Mouse (Mus musculus) frontal cortex, postnatal 14 days (tissue): Measurements from ENCODE around the gene Mrtfa.

ENCODE experiments used
- DNase-seq, 2 experiments: peaks; one replicate each; pipeline ENCODE4 v3.0.0; 2022; ENCODE audit warnings: low spot score in 2 of 2

The Mrtfa gene

DNA sequence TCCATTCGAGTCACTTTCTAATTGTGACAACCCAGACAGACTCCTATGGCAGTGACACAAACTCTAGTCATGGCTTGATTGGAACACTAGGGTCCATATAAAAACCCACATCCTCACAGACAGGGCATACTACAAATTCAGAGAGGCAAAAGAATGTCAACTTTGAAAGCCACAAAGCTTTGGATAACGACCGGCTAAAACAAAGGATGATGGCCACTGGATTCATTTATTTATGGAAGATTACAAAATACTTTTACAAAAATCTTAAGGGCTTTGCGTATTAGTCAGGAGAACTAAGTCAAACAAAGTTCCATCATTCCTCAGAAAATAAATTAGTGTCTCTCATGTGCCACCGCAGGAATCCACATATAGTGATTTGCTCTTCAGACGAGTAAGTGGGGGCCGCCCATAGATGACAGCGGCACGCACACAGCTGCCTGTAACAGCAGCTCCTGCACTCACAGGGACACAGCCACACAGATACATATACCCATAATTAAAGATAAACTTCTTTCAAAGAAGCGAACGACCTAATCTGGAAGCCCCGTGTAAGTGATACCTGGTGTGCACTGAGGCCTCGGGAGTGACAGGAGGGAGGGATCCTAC, 88.2 kb downstream of the Mrtfa start:
- DNase-seq = no peak

- DNase-seq = no peak
Observed at GRCm38 (mm10) chr15:81101316-81101715, 89.2 kb downstream of the Mrtfa start.

GRCm38 (mm10) chr15:81099269-81099668, 91.3 kb downstream of the Mrtfa start:
- no peak for DNase-seq

- no peak for DNase-seq
Observed at GRCm38 (mm10) chr15:81098689-81099088, 91.9 kb downstream of the Mrtfa start.

DNA sequence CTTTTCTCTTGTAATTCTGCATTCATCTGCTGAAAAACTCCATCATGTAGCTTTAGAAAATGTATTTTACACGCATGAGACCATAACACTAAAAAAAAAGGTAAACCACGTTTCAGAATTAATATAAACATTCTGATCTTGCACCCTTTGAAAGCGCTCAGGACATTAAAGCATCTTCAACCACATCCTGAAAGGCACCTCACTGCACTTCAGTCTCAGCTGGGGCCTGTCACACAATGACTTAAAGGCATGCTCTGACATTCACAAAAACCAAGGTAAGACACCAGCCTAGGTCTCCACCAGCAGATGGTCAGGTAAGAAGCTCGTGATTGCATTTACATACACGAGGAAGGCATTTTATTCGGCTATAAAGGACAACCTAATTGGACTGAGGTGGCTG, 92.7 kb downstream of the Mrtfa start:
- no peak for DNase-seq

DNA sequence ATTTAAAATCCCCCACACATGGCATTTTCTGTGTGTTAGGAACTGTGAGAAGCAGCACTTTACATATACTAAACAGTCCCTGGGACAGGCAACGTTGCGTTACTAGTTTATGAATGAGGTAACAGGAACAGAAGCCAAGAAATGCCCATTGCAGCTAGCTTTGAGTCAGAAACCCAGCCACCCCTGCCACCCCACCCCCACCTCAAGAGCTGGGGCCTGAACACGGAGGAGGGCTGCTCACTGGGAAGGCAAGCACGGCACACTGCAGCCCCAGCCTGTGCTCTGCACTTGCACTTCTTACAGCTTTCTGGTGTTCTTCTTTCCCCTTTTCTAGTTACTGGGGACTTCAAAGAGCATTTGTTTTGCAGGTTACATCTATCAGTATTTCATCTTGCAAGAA, 93.1 kb downstream of the Mrtfa start:
- no peak for DNase-seq

- no peak for DNase-seq
Observed at GRCm38 (mm10) chr15:81096329-81097055, 94.1 kb downstream of the Mrtfa start.

DNA sequence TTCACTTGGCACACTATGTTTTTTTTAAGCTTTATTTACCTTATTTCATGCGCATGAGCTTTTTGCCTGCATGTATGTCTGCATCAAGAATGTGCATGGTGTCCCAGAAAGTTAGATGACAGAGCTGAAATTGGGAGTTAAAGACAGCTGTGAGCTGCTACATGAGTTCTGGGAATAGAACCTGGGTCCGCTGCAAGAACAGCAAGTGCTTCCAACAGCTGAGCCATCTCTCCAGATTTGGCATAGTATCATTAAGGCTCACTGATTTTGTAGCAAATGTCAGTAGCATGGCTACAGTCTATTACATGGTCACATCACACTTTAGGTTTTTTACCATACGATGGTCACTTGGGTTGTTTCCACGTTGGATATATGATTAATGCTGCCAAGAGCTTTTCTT, 97.5 kb downstream of the Mrtfa start:
- no peak for DNase-seq

GRCm38 (mm10) chr15:81091718-81092117, 98.8 kb downstream of the Mrtfa start:
- no peak for DNase-seq

GRCm38 (mm10) chr15:81087529-81087928, 103.0 kb downstream of the Mrtfa start:
- no peak for DNase-seq

- DNase-seq = no peak
Observed at GRCm38 (mm10) chr15:81086644-81087480, 103.7 kb downstream of the Mrtfa start.

DNA sequence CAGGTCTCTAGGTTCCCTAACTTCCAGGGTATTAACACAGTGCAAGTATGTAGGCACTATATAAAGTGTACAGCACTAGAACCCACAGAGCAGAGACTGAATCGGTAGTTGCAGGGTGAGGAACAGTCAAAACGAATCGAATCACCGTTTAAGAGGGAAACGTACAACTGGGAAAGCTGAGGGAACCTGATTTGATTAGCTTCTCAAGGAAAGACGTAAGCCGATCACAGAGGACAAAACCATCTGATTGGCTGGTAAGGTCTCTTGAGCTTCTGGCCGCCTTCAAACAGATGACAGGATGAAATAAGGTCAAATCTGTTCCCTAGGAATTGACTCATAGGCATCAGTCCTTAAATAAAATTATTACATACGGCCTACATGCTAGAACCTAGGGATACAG, 106.7 kb downstream of the Mrtfa start:
- no peak for DNase-seq

- DNase-seq = no peak
Observed at GRCm38 (mm10) chr15:81083281-81083680, 107.3 kb downstream of the Mrtfa start.

DNA sequence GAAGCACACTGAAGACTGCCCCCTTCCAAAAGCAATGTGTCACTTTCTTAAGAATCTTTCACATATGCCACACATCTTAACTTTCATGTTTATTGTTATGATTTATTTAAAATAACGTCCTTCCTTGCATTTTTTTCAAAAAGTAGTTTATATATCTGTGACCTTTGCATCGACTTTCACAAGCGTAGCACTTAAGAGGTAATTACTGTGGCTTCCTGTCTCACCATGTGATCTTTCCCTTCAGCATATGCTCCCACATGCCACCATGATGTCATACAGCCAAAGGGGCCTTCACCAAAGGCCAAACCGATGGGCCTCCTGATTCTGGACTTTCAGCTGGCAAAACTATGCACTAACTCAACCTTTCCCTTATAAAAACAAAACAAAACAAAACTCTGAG, 109.3 kb downstream of the Mrtfa start:
- DNase-seq = no peak

GRCm38 (mm10) chr15:81080405-81080804, 110.2 kb downstream of the Mrtfa start:
- no peak for DNase-seq

GRCm38 (mm10) chr15:81079255-81079654, 111.3 kb downstream of the Mrtfa start:
- no peak for DNase-seq

DNA sequence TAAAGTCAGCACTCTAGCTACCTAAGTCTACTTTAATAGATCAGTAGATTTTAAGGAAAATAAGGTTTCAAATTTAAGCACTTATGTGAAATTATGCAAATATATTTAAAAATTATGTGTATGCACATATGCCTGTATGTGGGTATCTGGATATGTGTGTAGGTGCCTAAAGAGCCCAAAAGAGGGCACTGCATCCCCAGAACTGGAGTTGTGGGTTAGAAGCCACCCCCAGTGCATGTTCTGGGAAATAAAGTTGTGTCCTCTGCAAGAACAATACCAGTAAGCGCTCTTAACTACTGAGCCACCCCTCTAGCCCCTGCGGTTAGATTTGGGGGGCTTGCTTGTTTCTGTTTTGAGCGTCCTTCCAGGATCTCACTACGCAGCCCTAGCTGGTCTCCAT, 113.0 kb downstream of the Mrtfa start:
- DNase-seq = no peak

- DNase-seq = no peak
Observed at GRCm38 (mm10) chr15:81074543-81074942, 116.0 kb downstream of the Mrtfa start.

- DNase-seq = no peak
Observed at GRCm38 (mm10) chr15:81073751-81074150, 116.8 kb downstream of the Mrtfa start.

- no peak for DNase-seq
Observed at GRCm38 (mm10) chr15:81072748-81073147, 117.8 kb downstream of the Mrtfa start.

DNA sequence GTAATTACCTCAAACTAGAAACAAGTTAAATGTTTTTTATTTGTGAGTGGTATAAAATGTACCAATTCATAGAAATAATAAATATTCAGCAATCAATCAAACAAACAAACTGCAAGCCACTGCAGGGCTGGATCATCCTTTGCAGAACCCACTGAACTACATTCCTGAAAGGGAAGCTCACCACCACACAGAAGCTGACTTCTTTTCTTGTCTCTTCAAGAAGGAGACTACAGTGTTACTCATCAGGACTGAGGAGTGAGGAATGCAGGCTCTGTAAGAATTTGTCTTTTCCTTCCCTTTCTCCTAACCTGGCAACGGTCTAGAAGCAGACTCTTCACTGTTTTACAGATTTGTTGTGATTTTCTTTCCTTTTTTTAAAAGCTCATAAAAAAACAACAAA, 120.1 kb downstream of the Mrtfa start:
- no peak for DNase-seq

- no peak for DNase-seq
Observed at GRCm38 (mm10) chr15:81068641-81069381, 121.7 kb downstream of the Mrtfa start.
